Mouse (Mus musculus): Measurements from ENCODE around the gene Aph1c. TPM values are rescaled to one million over a fixed set of nuclear protein-coding genes. Genes with fewer than 3 reads are reported as not detected.

The Aph1c gene
- total RNA-seq, 2 experiments from 2014 or later: 0.93 to 1.1 TPM

Other genes starting within 250 kb of the Aph1c start
- gene Usp3, start 241.6 kb downstream of the Aph1c start, total RNA-seq (2021): 10 to 100 TPM; 29.8 to 33.9 TPM
- under 1 TPM; 0.17 to 0.31 TPM for gene Car12, start 121.0 kb downstream of the Aph1c start, total RNA-seq (2021)
- gene Aph1b, start 39.2 kb downstream of the Aph1c start, total RNA-seq (2021): 1 to 10 TPM; 6.5 to 8.1 TPM
- under 1 TPM; 0.17 to 0.32 TPM for gene Gm10647, start 37.7 kb downstream of the Aph1c start, total RNA-seq (2021)
- gene Rab8b, start 85.0 kb upstream of the Aph1c start, total RNA-seq (2021): 10 to 100 TPM; 15.9 to 19.0 TPM
- gene Rps27l, start 111.4 kb upstream of the Aph1c start, total RNA-seq (2021): 100 to 1,000 TPM; 247 to 258 TPM
- 10 to 100 TPM; 22.2 to 23.7 TPM for gene Lactb, start 140.8 kb upstream of the Aph1c start, total RNA-seq (2021)
- 1,000 to 10,000 TPM; 9,258 to 9,439 TPM for gene Tpm1, start 214.7 kb upstream of the Aph1c start, total RNA-seq (2021)

Measured in heart, postnatal 10 days (tissue).